Mouse (Mus musculus): ENCODE measurements around the gene Ddx39b.

DNA sequence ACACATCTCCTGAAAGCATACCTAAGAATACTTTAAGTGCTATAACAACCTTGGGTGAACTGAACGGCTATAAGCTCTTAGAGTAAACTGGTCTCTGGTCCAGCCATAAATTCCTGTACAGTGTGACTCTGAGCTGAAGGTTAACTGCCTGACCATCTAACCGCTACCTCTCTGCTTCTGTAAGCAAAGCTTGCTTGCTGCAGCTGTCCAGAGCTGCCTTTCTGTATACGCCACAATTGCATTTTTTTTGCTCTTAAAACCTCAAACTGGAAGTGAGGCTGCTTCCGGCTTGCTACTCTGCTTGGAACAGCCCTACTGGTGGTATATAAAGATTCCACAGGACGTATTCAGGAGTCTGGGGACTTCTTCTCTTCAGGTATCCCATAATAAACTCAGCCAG lies 8.9 kb upstream of the Ddx39b start:
- TF ChIP-seq POLR2A (IDR thresholded peaks at IDR 0.05; ENCODE audit: insufficient read depth, low read length) (no peak), EP300 (IDR thresholded peaks at IDR 0.05; ENCODE audit: insufficient read depth, low read depth, low read length) (no peak)
